Mouse (Mus musculus): ENCODE data around the gene Itgb4. TPM values are rescaled to one million over a fixed set of nuclear protein-coding genes. Genes with fewer than 3 reads are reported as not detected.

The Itgb4 gene
- polyA plus RNA-seq, 1 experiment from 2014 or later = 0.99 TPM

DNA sequence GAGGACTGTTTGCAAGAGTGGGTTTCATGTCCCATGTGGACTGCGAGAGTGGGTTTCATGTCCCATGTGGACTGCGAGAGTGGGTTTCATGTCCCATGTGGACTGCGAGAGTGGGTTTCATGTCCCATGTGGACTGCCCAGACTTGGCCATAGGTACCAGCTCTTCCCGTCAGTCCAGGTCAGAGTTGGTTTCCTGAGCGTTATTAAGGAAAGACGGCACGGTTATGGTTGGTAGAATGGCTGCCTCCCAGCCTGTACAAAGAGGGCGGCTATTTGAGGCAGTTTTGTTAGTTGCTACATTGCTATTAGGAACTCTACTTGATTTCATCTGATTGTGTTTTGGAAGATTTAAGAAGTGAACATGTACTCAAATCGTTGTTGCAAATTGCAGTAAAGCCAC, 63.3 kb downstream of the Itgb4 start:
- 95% methylated on average over 9 of the region's 9 CpGs for WGBS
- H3K9me3 ChIP-seq = no peaks in the 10 kb centered on the region
- no peak overlapping the region for H3K9ac ChIP-seq
- H3K36me3 ChIP-seq = peaks cover 29% of the 10 kb centered on the region
- no peak overlapping the region for H3K4me3 ChIP-seq
- H3K4me1 ChIP-seq = 0 out of 2 replicates have a peak, but pooled peaks cover under 1% of the 10 kb centered on the region
- ATAC-seq (ENCODE audit: low FRiP score, low read depth) = no peak
- no peak overlapping the region for H3K4me2 ChIP-seq (replicated peaks)
- H3K27me3 ChIP-seq (replicated peaks) = no peaks in the 10 kb centered on the region
- H3K27ac ChIP-seq = no peak overlapping the region

DNA sequence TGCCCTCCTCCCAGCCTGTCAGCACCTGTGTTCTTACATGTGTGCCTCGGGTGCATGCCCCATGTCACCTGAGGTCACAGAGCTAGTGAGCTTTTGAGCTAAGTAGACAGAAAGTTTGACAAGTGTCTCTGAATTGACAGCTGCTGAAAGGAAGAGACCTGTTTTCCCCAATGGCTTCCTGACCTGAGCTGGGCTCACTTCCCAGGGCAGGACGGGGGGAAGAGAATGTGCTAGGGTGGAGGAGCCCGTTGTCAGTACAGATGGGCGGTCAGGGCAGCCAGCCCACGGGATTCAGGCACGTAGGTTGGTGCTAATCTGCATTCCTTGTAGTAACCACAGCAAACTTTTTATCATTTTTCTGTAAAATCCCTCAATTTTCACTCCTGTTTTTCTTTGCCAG, 66.1 kb downstream of the Itgb4 start:
- no peak overlapping the region for H3K4me2 ChIP-seq (replicated peaks)
- no peaks in the 10 kb centered on the region for H3K27me3 ChIP-seq (replicated peaks)
- no peak overlapping the region for H3K4me3 ChIP-seq
- no peaks in the 10 kb centered on the region for H3K9me3 ChIP-seq
- 98% methylated on average over 6 of the region's 6 CpGs for WGBS
- H3K9ac ChIP-seq = no peak overlapping the region
- no peak for ATAC-seq (ENCODE audit: low FRiP score, low read depth)
- H3K27ac ChIP-seq = no peak overlapping the region
- H3K36me3 ChIP-seq = peaks cover 39% of the 10 kb centered on the region
- no peaks in the 10 kb centered on the region for H3K4me1 ChIP-seq

DNA sequence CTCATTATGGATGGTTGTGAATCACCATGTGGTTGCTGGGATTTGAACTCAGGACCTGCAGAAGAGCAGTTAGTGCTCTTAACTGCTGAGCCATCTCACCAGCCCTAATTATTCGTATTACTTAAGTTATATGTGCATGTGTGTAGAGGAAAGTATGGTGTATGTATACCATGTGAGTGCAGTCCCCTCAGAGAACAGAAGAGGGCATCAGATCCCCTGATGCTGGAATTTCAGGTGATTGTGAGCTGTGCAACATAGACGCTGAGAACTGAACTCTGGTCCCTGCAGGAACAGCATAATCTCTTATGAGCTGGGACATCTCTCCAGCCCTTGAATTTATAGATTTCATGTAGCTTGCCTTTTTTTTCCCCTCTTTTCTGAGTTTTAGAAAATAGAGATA, 67.3 kb downstream of the Itgb4 start:
- WGBS = 98% methylated on average over 2 of the region's 2 CpGs
- H3K27ac ChIP-seq = no peak overlapping the region
- H3K9ac ChIP-seq = no peak overlapping the region
- H3K4me3 ChIP-seq = no peak overlapping the region
- H3K36me3 ChIP-seq = peaks cover 48% of the 10 kb centered on the region
- no peak overlapping the region for H3K4me2 ChIP-seq (replicated peaks)
- H3K27me3 ChIP-seq (replicated peaks) = no peaks in the 10 kb centered on the region
- ATAC-seq (ENCODE audit: low FRiP score, low read depth) = no peak
- H3K9me3 ChIP-seq = no peaks in the 10 kb centered on the region
- no peaks in the 10 kb centered on the region for H3K4me1 ChIP-seq

DNA sequence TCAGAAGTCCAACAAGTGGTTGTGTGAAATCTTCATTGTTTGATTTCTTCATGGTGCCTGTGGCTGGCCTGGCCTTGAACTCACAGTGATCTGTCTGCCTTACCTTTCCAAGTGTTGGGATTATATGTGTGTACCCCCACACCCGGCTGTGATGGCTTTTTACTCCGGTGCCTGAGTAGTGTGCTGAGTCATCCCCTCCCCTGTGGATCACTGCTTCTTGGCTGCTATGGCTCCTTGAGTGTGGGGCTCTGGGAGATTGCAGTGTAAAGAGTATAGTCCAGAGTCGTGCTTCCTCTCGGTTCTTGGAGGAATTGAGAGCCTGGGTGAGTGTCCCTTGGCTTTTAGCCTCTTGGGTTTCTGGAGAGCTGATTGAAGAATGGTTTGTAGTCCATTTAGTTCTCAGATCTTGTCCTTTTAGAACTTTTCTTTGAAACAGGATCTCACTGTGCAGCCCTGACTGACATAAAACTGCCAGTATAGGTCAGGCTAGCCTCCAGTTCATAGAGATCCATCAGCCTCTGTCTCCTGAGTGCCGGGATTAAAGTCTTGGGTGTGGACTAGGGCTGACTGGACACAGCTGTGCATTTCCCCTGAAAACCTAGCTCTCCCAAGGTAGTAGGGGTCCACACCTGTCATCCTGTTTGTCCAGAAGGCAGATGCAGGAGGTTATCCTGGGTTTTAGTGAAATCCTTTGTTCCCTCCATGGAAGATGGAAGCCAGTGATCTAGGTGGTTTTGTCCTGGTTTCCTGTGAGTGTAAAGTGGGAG, 68.0 kb downstream of the Itgb4 start:
- H3K27me3 ChIP-seq (replicated peaks) = no peaks in the 10 kb centered on the region
- H3K9me3 ChIP-seq = no peaks in the 10 kb centered on the region
- H3K4me2 ChIP-seq (replicated peaks) = no peak overlapping the region
- no peak overlapping the region for H3K9ac ChIP-seq
- H3K27ac ChIP-seq = no peak overlapping the region
- WGBS = 91% methylated on average over 5 of the region's 5 CpGs
- H3K4me3 ChIP-seq = no peak overlapping the region
- H3K36me3 ChIP-seq = peaks cover 55% of the 10 kb centered on the region
- no peak for ATAC-seq (ENCODE audit: low FRiP score, low read depth)
- no peaks in the 10 kb centered on the region for H3K4me1 ChIP-seq

DNA sequence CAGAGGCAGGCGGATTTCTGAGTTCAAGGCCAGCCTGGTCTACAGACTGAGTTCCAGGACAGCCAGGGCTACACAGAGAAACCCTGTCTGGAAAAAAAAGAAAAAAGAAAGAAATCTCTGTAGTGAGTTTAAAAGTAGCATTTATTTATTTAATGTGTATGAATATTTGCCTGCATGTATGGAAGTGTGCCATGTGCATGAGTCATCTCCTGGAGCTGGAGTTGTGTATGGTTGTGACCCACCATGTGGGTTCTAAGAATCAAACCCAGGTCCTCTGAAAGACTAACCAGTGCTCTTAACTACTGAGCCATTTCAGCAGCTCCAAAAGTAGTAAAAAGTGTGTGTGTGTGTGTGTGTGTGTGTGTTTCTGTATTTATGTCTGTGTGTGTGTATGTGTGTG, 68.8 kb downstream of the Itgb4 start:
- ATAC-seq (ENCODE audit: low FRiP score, low read depth) = no peak
- no peaks in the 10 kb centered on the region for H3K9me3 ChIP-seq
- 92% methylated on average over 1 of the region's 1 CpGs for WGBS
- no peaks in the 10 kb centered on the region for H3K27me3 ChIP-seq (replicated peaks)
- no peak overlapping the region for H3K27ac ChIP-seq
- no peaks in the 10 kb centered on the region for H3K4me1 ChIP-seq
- no peak overlapping the region for H3K4me2 ChIP-seq (replicated peaks)
- peaks cover 61% of the 10 kb centered on the region for H3K36me3 ChIP-seq
- no peak overlapping the region for H3K9ac ChIP-seq
- no peak overlapping the region for H3K4me3 ChIP-seq

DNA sequence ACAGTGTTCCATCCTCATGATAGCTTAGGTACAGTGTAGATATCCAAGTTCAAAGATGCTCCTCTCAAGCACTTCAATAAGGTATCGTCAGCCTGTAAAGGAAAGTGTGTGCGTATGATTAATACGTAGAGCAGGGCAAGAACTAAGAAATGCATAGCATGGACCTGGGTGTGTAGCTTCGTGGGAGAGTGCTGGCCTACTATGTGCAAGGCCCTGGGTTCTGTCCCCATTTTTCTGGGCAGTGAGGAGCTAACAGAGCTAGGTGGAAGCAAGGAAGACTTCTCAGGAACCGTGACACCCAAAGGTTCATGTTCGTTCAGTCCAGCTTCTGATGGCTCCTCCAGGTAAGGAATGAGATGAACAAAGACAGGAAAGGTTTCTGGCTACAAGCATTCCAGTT, 70.7 kb downstream of the Itgb4 start:
- Histone ChIP-seq H3K9me3 (no peaks in the 10 kb centered on the region), H3K9ac (no peak overlapping the region), H3K36me3 (peaks cover 66% of the 10 kb centered on the region), H3K4me2 (replicated peaks) (no peak overlapping the region), H3K4me3 (no peak overlapping the region), H3K27me3 (replicated peaks) (no peaks in the 10 kb centered on the region), H3K4me1 (no peaks in the 10 kb centered on the region), H3K27ac (no peak overlapping the region)
- ATAC-seq (ENCODE audit: low FRiP score, low read depth) = no peak
- 95% methylated on average over 6 of the region's 6 CpGs for WGBS

DNA sequence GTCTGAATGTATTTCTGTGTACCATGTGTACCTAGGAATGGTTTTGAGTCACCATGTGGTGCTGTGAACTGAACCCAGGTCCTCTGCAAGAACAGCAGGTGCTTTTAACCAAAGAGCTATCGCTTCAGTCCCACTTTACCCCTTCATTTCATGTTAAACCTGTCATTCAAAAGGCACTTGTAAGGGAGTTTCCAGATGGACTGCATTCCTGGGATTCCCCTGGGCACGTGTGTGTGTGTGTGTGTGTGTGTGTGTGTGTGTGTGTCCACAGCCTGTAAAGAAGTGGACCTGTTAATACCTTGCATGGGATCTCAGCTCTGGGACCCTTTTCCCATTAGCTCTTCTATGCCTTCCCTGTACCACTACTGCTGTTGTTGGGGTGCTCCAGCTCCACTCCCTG, 75.1 kb downstream of the Itgb4 start:
- Histone ChIP-seq H3K27me3 (replicated peaks) (no peaks in the 10 kb centered on the region), H3K9me3 (no peaks in the 10 kb centered on the region), H3K36me3 (peaks cover 91% of the 10 kb centered on the region), H3K4me1 (no peaks in the 10 kb centered on the region), H3K9ac (no peak overlapping the region), H3K27ac (no peak overlapping the region), H3K4me2 (replicated peaks) (no peak overlapping the region), H3K4me3 (no peak overlapping the region)
- ATAC-seq (ENCODE audit: low FRiP score, low read depth) = no peak
- WGBS = 90% methylated on average over 2 of the region's 2 CpGs

DNA sequence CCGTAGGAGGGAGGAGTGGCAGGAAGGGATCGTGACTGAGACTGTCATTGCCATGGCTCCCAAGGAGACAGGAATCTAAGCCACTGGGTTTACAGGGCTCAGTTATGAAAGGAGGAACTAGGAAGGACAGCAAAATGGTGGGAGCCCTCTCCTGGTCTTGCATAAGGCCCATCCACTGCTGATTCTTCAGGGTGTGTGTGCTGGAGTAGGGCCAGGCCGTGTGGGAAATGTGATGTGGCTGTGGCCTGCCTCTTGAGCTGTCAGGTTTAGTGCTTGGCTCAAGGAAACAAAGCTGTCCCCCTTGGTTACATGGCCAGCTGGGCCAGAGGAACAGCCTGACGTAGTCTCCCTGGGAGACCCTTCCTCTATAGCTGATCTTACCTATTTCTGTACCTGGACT, 75.7 kb downstream of the Itgb4 start:
- Histone ChIP-seq H3K4me2 (replicated peaks) (no peak overlapping the region), H3K27ac (no peak overlapping the region), H3K9me3 (no peaks in the 10 kb centered on the region), H3K4me1 (no peaks in the 10 kb centered on the region), H3K36me3 (peaks cover 96% of the 10 kb centered on the region), H3K4me3 (no peak overlapping the region), H3K9ac (no peak overlapping the region), H3K27me3 (replicated peaks) (no peaks in the 10 kb centered on the region)
- ATAC-seq (ENCODE audit: low FRiP score, low read depth) = no peak
- 90% methylated on average over 4 of the region's 4 CpGs for WGBS

DNA sequence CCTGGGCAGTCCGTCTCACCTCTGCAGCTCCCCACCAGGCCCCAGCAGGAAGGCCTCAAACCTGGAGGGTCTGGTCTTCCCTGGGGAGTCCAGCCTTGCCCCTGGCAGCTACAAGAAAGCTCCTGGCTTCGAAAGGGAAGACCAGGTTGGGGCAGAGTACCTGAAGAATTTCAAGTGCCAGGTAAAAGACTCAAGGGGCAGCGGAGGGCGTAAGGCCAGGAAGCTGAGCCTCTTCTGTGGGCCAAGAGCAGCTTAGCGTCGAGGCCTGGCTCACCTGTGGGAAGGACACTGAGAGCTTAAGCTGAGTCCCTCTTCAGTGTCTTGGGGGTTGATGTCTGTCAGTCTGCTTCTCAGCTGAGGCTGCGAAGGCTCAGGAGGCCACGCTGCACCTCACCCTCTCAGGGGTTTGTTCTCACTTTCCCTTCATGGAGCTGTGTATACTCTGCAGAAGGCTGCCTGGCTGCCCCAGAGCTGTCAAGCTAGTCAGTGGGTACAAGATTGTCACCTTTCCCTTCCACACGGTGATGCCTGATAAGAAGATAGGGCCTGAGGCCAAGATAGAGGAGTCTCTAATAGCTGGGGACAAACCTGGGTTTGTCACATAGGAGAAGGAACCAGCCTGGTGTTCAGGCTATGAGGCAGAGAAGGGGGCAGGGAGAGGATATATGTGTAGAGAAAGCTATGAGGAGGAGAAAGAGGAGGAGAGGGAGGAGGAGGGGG, 79.2 kb downstream of the Itgb4 start:
- Histone ChIP-seq H3K27ac (no peak overlapping the region), H3K36me3 (peaks cover 99% of the 10 kb centered on the region), H3K9ac (no peak overlapping the region), H3K4me1 (no peaks in the 10 kb centered on the region), H3K27me3 (replicated peaks) (no peaks in the 10 kb centered on the region), H3K9me3 (no peaks in the 10 kb centered on the region), H3K4me3 (no peak overlapping the region), H3K4me2 (replicated peaks) (no peak overlapping the region)
- 93% methylated on average over 9 of the region's 9 CpGs for WGBS
- ATAC-seq (ENCODE audit: low FRiP score, low read depth) = no peak

DNA sequence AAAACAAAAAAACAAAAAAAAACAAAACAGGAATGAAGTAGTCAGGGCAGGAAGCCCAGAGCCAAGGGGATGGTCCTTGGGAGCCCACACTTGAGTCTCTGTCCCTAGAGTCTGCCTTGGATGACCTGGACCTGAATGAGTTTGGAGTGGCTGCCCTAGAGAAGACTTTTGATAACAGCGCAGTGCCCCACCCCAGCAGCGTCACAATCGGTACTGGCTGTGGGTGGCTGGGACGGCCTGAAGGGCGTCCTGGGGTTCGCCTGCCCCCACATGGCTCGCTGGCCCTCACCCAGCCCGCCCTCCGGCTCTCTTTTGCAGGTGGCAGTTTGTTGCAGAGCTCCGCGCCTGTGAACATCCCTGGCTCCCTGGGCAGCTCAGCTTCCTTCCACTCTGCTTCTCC, 81.4 kb downstream of the Itgb4 start:
- H3K27me3 ChIP-seq (replicated peaks) = no peaks in the 10 kb centered on the region
- H3K9ac ChIP-seq = no peak overlapping the region
- 93% methylated on average over 11 of the region's 11 CpGs for WGBS
- H3K4me3 ChIP-seq = no peak overlapping the region
- H3K36me3 ChIP-seq = peaks cover 99% of the 10 kb centered on the region
- H3K4me2 ChIP-seq (replicated peaks) = no peak overlapping the region
- no peaks in the 10 kb centered on the region for H3K4me1 ChIP-seq
- H3K27ac ChIP-seq = no peak overlapping the region
- ATAC-seq (ENCODE audit: low FRiP score, low read depth) = no peak
- H3K9me3 ChIP-seq = no peaks in the 10 kb centered on the region

DNA sequence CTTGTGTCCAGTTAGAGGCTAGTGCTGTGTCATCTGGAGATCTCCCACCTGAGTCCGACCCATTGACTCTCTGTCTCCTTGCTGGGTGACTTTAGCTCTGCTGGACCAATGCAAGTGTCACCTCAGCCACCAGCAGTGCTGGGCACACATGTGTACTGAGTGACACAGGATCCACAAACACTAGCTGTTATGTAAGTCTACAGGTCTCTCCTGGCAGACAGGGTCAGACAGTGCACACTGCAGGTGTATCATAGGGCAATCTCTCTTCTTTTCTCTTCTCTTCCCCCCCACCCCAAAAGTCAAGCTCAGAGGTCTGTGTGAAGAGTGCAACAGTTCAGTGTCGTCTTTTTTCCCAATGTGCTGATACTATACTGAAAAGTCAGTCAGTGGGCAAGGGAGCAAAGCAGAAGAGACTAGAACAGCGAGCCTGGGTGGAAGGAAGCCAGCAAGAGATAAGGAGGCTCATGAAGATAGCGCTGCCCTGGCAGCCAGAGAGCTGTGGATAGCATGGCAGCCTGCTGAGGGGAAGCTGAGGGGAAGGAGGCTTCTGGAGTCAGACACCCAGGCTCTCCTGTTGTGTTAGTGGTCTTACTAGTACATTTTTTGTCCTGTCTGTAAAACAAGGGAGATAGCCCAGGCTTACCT, 82.8 kb downstream of the Itgb4 start:
- Histone ChIP-seq H3K27me3 (replicated peaks) (no peaks in the 10 kb centered on the region), H3K9ac (no peak overlapping the region), H3K4me2 (replicated peaks) (no peak overlapping the region), H3K9me3 (no peaks in the 10 kb centered on the region), H3K27ac (no peak overlapping the region), H3K4me3 (no peak overlapping the region), H3K4me1 (no peaks in the 10 kb centered on the region), H3K36me3 (peaks cover 98% of the 10 kb centered on the region)
- ATAC-seq (ENCODE audit: low FRiP score, low read depth) = no peak
- WGBS = 93% methylated on average over 4 of the region's 4 CpGs

All from neural tube, embryonic 12.5 days (tissue).